Mouse (Mus musculus): ENCODE data around the gene Dus4l. TPM values are rescaled to one million over a fixed set of nuclear protein-coding genes. Genes with fewer than 3 reads are reported as not detected.

Dus4l gene
- total RNA-seq, 2 experiments from 2014 or later = 10.3 to 13.3 TPM

DNA sequence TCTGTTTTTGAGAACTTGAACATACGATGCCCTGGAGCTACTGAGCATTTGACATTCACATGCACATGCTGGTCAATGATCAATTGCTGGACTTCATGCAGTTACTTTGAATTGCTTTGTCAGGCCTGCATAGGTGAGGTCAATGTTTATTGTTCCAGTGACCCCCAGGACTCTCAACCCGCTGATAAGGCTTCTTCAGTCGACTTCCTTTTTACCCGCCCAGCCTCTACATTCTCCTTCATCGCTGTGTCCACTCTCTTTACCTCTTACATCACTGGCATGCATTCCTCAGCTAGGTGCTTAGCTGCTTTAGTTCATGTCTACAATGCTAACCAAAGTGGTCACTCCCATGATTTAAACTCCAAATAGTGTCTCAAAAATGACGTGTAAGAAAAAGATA lies 51.0 kb downstream of the Dus4l start:
- intact Hi-C loops (cut with DNase I) = no loop called here
- DNase-seq = no peak

GRCm38 (mm10) chr12:31594296-31594695 lies 60.3 kb downstream of the Dus4l start:
- DNase-seq = no peak
- intact Hi-C loops (cut with DNase I) = no loop called here

GRCm38 (mm10) chr12:31592011-31592410 lies 62.6 kb downstream of the Dus4l start:
- intact Hi-C loops (cut with DNase I) = no loop called here
- DNase-seq = no peak

Other genes with a start within 250 kb of the Dus4l start
- gene Cbll1, start 155.2 kb downstream of the Dus4l start, total RNA-seq (2021) = 10 to 100 TPM; 31.0 to 31.2 TPM
- 1 to 10 TPM in 1 of 2 experiments, under 1 TPM in 1; 0.40 to 1.0 TPM for gene Slc26a4, start 94.9 kb downstream of the Dus4l start, total RNA-seq (2021)
- 10 to 100 TPM; 17.4 to 18.9 TPM for gene Bcap29, start 20.2 kb downstream of the Dus4l start, total RNA-seq (2021)
- gene Cog5, start within 50 bp of the Dus4l start, total RNA-seq (2021) = 10 to 100 TPM; 41.3 to 44.3 TPM
- gene Gpr22, start 59.1 kb upstream of the Dus4l start, total RNA-seq (2021) = 10 to 100 TPM; 21.7 to 25.4 TPM

Measured in left cerebral cortex, postnatal 4 days (tissue).